Mouse (Mus musculus): ENCODE measurements at regions not wholly inside any gene's neighbourhood (a gene's known extent, or its start where the extent isn't known, plus 50 kb on each side); places are given as distances from the start of the nearest gene placed in this dataset.

DNA sequence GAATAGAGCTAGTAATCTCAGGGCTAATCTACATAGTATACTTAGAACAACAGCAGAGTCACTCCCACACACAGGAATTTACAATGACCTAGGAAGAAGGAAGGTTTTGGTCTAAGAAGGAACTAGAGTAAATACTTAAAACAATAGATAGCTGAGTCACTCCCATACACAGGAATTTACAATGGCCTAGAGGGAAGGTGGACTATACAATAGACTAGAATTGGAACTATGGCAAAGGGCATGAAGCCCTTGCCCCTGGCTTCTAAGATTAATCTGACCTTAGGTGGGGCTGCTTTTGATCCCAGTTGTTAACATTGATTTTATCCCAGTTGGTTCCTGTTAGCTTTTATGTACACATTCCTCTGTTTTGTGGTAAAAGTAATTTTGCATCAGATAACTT is 427.8 kb upstream of the Clint1 start:
- DNase-seq (ENCODE audit: low read depth, low spot score): peak; percentile 75

GRCm38 (mm10) chr11:45440937-45441720 is 410.7 kb upstream of the Clint1 start:
- DNase-seq (ENCODE audit: low read depth, low spot score): no peak

GRCm38 (mm10) chr11:45446512-45446911 is 405.3 kb upstream of the Clint1 start:
- DNase-seq (ENCODE audit: low read depth, low spot score): no peak

GRCm38 (mm10) chr11:45454234-45454633 is 397.6 kb upstream of the Clint1 start:
- DNase-seq (ENCODE audit: low read depth, low spot score): no peak

GRCm38 (mm10) chr11:45454933-45455332 is 396.9 kb upstream of the Clint1 start:
- no peak for DNase-seq (ENCODE audit: low read depth, low spot score)

GRCm38 (mm10) chr11:45456724-45457123 is 395.1 kb upstream of the Clint1 start:
- no peak for DNase-seq (ENCODE audit: low read depth, low spot score)

DNA sequence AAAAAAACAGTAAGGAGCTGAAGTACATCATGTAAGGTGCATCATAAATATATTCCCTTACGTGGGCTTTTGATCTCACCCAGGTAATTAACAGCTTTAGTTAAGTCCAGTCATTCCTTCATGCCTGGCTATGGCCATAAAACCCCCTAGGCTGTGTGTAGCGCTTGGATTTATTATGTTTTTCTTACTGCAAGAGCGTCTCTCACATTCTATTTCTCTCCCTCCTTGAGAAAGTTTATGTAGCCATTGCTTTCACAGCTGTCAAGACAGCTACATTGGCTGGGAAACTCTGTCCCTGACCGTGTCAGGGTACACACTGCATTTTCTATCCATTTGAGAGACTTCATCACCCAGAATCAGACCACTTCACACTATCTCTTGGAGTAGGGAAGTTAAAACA is 394.3 kb upstream of the Clint1 start:
- no peak for DNase-seq (ENCODE audit: low read depth, low spot score)

- no peak for DNase-seq (ENCODE audit: low read depth, low spot score)
Observed at GRCm38 (mm10) chr11:45460000-45460792, 391.7 kb upstream of the Clint1 start.

- no peak for DNase-seq (ENCODE audit: low read depth, low spot score)
Observed at GRCm38 (mm10) chr11:45464501-45464900, 387.4 kb upstream of the Clint1 start.

GRCm38 (mm10) chr11:45466350-45466749 is 385.5 kb upstream of the Clint1 start:
- no peak for DNase-seq (ENCODE audit: low read depth, low spot score)

DNA sequence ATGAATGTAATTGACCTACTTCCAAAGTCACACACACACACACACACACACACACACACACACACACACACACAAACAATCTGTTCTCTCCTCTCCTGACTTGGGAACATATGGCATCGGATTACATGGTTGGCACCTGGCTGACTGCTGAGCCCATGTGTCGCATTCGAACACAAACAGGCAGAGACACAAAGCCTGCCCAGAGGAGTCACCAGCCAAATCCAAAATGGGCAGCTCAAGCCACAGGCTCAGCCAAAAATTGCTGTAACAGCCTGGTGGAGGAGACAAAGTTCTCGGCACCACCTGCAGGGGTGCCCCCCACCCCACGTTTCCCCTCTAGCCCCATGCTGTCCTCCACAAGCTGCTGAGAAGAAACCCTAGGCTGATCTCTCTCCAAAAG is 379.7 kb upstream of the Clint1 start:
- no peak for DNase-seq (ENCODE audit: low read depth, low spot score)

- no peak for DNase-seq (ENCODE audit: low read depth, low spot score)
Observed at GRCm38 (mm10) chr11:45476917-45477316, 374.9 kb upstream of the Clint1 start.

DNA sequence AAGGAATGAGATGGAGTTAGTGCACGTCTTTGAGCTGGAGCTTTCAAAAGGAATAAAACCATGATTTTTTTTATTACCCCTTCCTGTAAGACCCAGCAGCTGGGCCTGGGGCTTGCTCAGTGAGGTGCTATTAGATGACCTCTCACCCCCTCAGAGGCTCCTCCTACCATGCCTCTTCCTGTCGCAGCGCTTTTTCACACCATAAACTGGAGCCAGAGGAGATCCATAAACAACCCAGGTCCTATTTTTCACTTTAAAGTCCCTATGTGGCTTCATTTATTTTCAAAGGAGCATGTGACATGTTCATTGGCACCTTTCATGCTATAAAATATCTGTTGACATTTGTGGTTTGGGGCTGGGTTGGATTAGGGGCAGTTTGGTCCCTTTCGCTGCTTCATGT is 365.9 kb upstream of the Clint1 start:
- no peak for DNase-seq (ENCODE audit: low read depth, low spot score)

- DNase-seq (ENCODE audit: low read depth, low spot score): no peak
Observed at GRCm38 (mm10) chr11:45491021-45491967, 360.6 kb upstream of the Clint1 start.

GRCm38 (mm10) chr11:45495246-45495645 is 356.6 kb upstream of the Clint1 start:
- no peak for DNase-seq (ENCODE audit: low read depth, low spot score)

- DNase-seq (ENCODE audit: low read depth, low spot score): no peak
Observed at GRCm38 (mm10) chr11:45508566-45508965, 343.3 kb upstream of the Clint1 start.

DNA sequence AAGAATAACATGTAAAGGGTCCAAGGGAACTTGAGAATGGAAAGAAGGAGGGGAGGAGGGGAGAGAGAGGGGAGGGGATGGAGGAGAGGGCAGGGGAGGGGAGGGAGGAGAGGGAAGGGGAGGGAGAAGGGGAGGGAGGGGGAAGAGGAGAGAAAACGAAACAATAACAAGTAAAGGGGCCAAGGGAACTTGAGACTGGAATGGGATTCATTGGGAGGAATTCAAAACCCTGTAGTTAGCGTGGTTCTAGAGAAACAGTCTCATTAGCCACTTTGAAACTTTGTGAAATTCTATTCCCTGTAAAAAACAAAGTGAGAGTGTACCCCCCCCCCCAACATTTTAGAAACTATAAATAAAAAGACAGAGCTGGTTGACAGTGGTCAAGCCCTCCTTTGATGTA is 342.6 kb upstream of the Clint1 start:
- no peak for DNase-seq (ENCODE audit: low read depth, low spot score)

GRCm38 (mm10) chr11:45514415-45515271 is 337.2 kb upstream of the Clint1 start:
- no peak for DNase-seq (ENCODE audit: low read depth, low spot score)

DNA sequence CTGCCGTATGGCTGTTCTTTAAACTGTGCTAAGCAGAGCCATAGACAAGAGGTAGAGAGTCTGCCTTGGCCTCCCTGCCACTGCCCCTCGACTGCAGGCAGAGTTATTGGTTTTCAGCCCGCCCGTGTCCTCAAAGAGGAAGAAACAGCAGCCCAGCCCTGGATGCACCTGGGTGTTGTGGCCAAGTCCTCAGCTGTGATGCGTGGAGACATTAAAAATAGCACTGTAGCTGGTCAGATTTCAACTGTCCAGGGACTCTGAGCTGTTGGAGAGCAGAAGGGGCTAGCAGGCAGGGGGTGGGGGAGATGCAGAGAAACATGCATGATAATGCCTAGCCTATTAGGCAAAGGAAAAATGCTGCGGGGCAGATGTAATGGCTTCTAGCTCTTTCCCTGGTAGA is 327.1 kb upstream of the Clint1 start:
- DNase-seq (ENCODE audit: low read depth, low spot score): no peak

GRCm38 (mm10) chr11:45531044-45531626 is 320.7 kb upstream of the Clint1 start:
- no peak for DNase-seq (ENCODE audit: low read depth, low spot score)

All from ZHBTc4 (cell line).